Mouse (Mus musculus) hindbrain, embryonic 11.5 days (tissue): ENCODE measurements around the gene Prkag2. TPM values are rescaled to one million over a fixed set of nuclear protein-coding genes. Genes with fewer than 3 reads are reported as not detected.
"Not testable (repeated sequence)": the region's sequence is repeated elsewhere in the genome, so short reads cannot be mapped to it uniquely, and the experiment has no call there.

ENCODE experiments used
- ATAC-seq: fragments of 200-750 bp; cut with Nextera tagmentation; 2 replicates; pipeline ENCODE4 v1.8.0; 2017; ENCODE audit warnings: mild to moderate bottlenecking, moderate TSS enrichment, moderate library complexity; ENCODE audit not compliant: low FRiP score
- DNase-seq: peaks from one replicate; pipeline ENCODE4 v3.0.0-alpha.2; 2015; ENCODE audit warnings: low spot score
- H3K27ac ChIP-seq: fragments of 300-500 bp; sonication (generic); 2 replicates; pipeline ENCODE4 v1.5.1; 2014; ENCODE audit warnings: mild to moderate bottlenecking, low read depth, low read length
- H3K27me3 ChIP-seq: fragments of 300-500 bp; sonication (generic); 2 replicates; pipeline ENCODE4 v1.6.1; 2014; ENCODE audit warnings: mild to moderate bottlenecking, low read length, moderate library complexity, mixed read lengths; ENCODE audit not compliant: control insufficient read depth, insufficient read depth
- H3K36me3 ChIP-seq: fragments of 300-500 bp; sonication (generic); 2 replicates; pipeline ENCODE4 v1.6.1; 2014; ENCODE audit warnings: mild to moderate bottlenecking, low read length, moderate library complexity, mixed read lengths; ENCODE audit not compliant: control insufficient read depth, insufficient read depth
- H3K4me1 ChIP-seq: fragments of 300-500 bp; sonication (generic); replicated peaks from 2 replicates; pipeline ENCODE4 v1.6.1; 2014; ENCODE audit warnings: low read length, mixed read lengths; ENCODE audit not compliant: control insufficient read depth, insufficient read depth
- H3K4me2 ChIP-seq: fragments of 300-500 bp; sonication (generic); replicated peaks from 2 replicates; pipeline ENCODE4 v1.6.1; 2014; ENCODE audit warnings: mild to moderate bottlenecking, low read depth, low read length
- H3K4me3 ChIP-seq: fragments of 300-500 bp; sonication (generic); 2 replicates; pipeline ENCODE4 v1.5.1; 2014; ENCODE audit warnings: low read depth, low read length
- H3K9ac ChIP-seq: fragments of 300-500 bp; sonication (generic); 2 replicates; pipeline ENCODE4 v1.6.1; 2014; ENCODE audit warnings: low read depth, low read length
- H3K9me3 ChIP-seq: fragments of 300-500 bp; sonication (generic); 2 replicates; pipeline ENCODE4 v1.6.1; 2016; ENCODE audit warnings: low read length; ENCODE audit not compliant: control insufficient read depth
- WGBS: fragments of 180-500 bp; shearing (Covaris S2); extraction: QIAGEN DNeasy Blood & Tissue Kit; methylation state at CpG from one replicate; pipeline ENCODE4 v1.1.7; 2014; 5-methylcytosine and 5-hydroxymethylcytosine counted together
- polyA plus RNA-seq: library from polyadenylated mRNA; unstranded; fragments of >200 nt; fragmentation: Nextera tagmentation; extraction: Ambion mirVana; gene quantifications from 2 replicates; pipeline ENCODE4 v1.2.1, GENCODE M21; 2014

The Prkag2 gene
- polyA plus RNA-seq, 1 experiment from 2014 or later = 56.7 TPM

GRCm38 (mm10) chr5:24854827-24855600, 245.4 kb downstream of the Prkag2 start:
- no peak for DNase-seq
- Histone ChIP-seq H3K4me3 (no peak overlapping the region), H3K9me3 (no peaks in the 10 kb centered on the region), H3K36me3 (no peaks in the 10 kb centered on the region), H3K27ac (no peak overlapping the region), H3K4me2 (no peak overlapping the region), H3K9ac (no peak overlapping the region), H3K27me3 (no peaks in the 10 kb centered on the region), H3K4me1 (no peaks in the 10 kb centered on the region)
- no peak for ATAC-seq
- WGBS = 76% methylated on average over 3 of the region's 3 CpGs

- Histone ChIP-seq H3K4me2 (no peak overlapping the region), H3K27me3 (no peaks in the 10 kb centered on the region), H3K36me3 (no peaks in the 10 kb centered on the region), H3K4me3 (no peak overlapping the region), H3K9ac (no peak overlapping the region), H3K27ac (no peak overlapping the region), H3K9me3 (no peaks in the 10 kb centered on the region), H3K4me1 (no peaks in the 10 kb centered on the region)
- DNase-seq (no peak), ATAC-seq (no peak)
- 97% methylated on average over 3 of the region's 3 CpGs for WGBS
Measured at GRCm38 (mm10) chr5:24854256-24854655, 246.2 kb downstream of the Prkag2 start.

- not testable (repeated sequence) for H3K4me3 ChIP-seq, H3K9ac ChIP-seq, ATAC-seq, H3K9me3 ChIP-seq, H3K4me1 ChIP-seq, DNase-seq, H3K27me3 ChIP-seq, H3K36me3 ChIP-seq, H3K4me2 ChIP-seq, H3K27ac ChIP-seq
- 88% methylated on average over 14 of the region's 14 CpGs for WGBS
Measured at GRCm38 (mm10) chr5:24848261-24848660, 252.2 kb downstream of the Prkag2 start.

- DNase-seq (no peak), ATAC-seq (no peak)
- Histone ChIP-seq H3K27me3 (no peaks in the 10 kb centered on the region), H3K4me1 (peaks cover 5% of the 10 kb centered on the region; the same call in 1 of the 2 replicates), H3K27ac (no peak overlapping the region), H3K9ac (no peak overlapping the region), H3K4me2 (no peak overlapping the region), H3K9me3 (no peaks in the 10 kb centered on the region), H3K4me3 (no peak overlapping the region), H3K36me3 (no peaks in the 10 kb centered on the region)
- 90% methylated on average over 5 of the region's 5 CpGs for WGBS
Measured at GRCm38 (mm10) chr5:24843841-24844240, 256.6 kb downstream of the Prkag2 start.

DNA sequence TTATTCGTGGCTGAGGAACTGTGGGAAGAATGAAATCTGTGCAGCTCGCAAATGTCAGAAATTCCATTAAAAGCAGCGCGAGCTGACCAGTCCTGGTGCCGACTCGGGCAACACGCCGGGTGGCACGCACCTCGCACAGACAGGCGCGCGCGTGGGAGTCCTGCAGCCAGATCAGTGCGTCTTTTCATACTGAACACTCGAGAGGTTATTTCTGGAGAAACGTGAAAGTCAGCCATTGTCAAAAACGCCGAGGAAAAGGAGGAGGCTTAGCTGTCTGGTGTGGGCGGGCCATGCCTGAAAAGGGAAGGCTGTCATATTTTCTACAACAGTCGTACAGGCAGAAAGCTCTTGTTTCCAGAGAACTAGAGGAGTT, 257.4 kb downstream of the Prkag2 start:
- ATAC-seq (peak; percentile 59), DNase-seq (no peak)
- no peaks in the 10 kb centered on the region for H3K27me3 ChIP-seq
- peak overlapping the region; percentile 61 for H3K9ac ChIP-seq
- peak overlapping the region; percentile 96 for H3K27ac ChIP-seq
- peaks cover 5% of the 10 kb centered on the region; the same call in 1 of the 2 replicates for H3K4me1 ChIP-seq
- no peaks in the 10 kb centered on the region for H3K9me3 ChIP-seq
- peak overlapping the region; percentile 84 for H3K4me2 ChIP-seq
- WGBS = 2% methylated on average over 21 of the region's 21 CpGs
- H3K36me3 ChIP-seq = no peaks in the 10 kb centered on the region
- H3K4me3 ChIP-seq = peak overlapping the region; percentile 92

GRCm38 (mm10) chr5:24842274-24843102, 258.0 kb downstream of the Prkag2 start, which contains the start of gene Rheb:
TSS of gene Rheb (minus strand) at chr5:24842624.
- Histone ChIP-seq H3K4me1 (peaks cover 5% of the 10 kb centered on the region; the same call in 1 of the 2 replicates), H3K9ac (peak within 1 kb of the TSS; percentile 82), H3K4me2 (peak within 1 kb of the TSS; percentile 84), H3K27me3 (no peaks in the 10 kb centered on the region), H3K4me3 (peak within 1 kb of the TSS; percentile 92), H3K36me3 (no peaks in the 10 kb centered on the region), H3K9me3 (no peaks in the 10 kb centered on the region), H3K27ac (peak within 1 kb of the TSS; percentile 96)
- under 1% methylated on average over 79 of the region's 92 CpGs for WGBS
- ATAC-seq (peak; percentile 98), DNase-seq (peak; percentile 98)

- DNase-seq = peak; percentile 70
- peak overlapping the region; percentile 82 for H3K9ac ChIP-seq
- H3K27ac ChIP-seq = peak overlapping the region; percentile 96
- peak overlapping the region; percentile 92 for H3K4me3 ChIP-seq
- no peaks in the 10 kb centered on the region for H3K9me3 ChIP-seq
- no peaks in the 10 kb centered on the region for H3K27me3 ChIP-seq
- ATAC-seq = peak; percentile 7; the same call in 1 of the 2 replicates
- no peaks in the 10 kb centered on the region for H3K36me3 ChIP-seq
- H3K4me1 ChIP-seq = peaks cover 5% of the 10 kb centered on the region; the same call in 1 of the 2 replicates
- under 1% methylated on average over 50 of the region's 50 CpGs for WGBS
- peak overlapping the region; percentile 80 for H3K4me2 ChIP-seq
Measured at GRCm38 (mm10) chr5:24841662-24842273, 258.7 kb downstream of the Prkag2 start.

DNA sequence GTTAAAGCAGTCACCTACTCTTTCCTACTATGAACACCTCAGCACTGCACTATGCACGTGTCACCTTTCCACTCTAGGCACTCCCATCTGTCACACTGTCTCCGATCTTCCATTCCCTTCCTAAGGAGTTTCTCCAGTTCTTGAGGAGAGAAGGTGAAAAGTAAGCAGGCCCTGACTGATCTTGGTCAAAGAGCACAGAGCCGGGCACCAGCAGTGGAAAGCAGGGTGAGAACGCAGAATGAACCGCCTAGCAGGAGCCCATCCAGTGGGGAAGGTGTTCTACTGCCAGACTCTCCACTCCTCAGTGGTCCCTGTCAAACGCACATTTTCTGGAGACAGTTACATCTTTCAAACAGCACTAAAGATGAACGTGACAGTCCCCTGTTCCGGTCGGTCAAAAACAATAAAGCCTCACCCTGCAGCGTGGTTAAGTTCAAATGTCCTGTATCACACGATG, 259.4 kb downstream of the Prkag2 start:
- DNase-seq = peak; percentile 27
- WGBS = 23% methylated on average over 11 of the region's 11 CpGs
- H3K27ac ChIP-seq = no peak overlapping the region
- H3K4me1 ChIP-seq = peaks cover 5% of the 10 kb centered on the region; the same call in 1 of the 2 replicates
- H3K4me3 ChIP-seq = peak overlapping the region; percentile 92
- no peaks in the 10 kb centered on the region for H3K9me3 ChIP-seq
- H3K27me3 ChIP-seq = no peaks in the 10 kb centered on the region
- no peaks in the 10 kb centered on the region for H3K36me3 ChIP-seq
- H3K9ac ChIP-seq = peak overlapping the region; percentile 82
- ATAC-seq = no peak
- H3K4me2 ChIP-seq = peak overlapping the region; percentile 80
